Mouse (Mus musculus) forebrain, embryonic 14.5 days (tissue): ENCODE data around the gene Arhgap40. TPM values are rescaled to one million over a fixed set of nuclear protein-coding genes. Genes with fewer than 3 reads are reported as not detected.

Experiments used
- ATAC-seq: fragments of 200-750 bp; cut with Nextera tagmentation; 2 replicates; pipeline ENCODE4 v1.8.0; 2017; ENCODE audit warnings: mild to moderate bottlenecking, moderate library complexity
- DNase-seq: peaks from one replicate; pipeline ENCODE4 v3.0.0-alpha.2; 2015; ENCODE audit warnings: low spot score
- H3K27ac ChIP-seq: fragments of 300-500 bp; sonication (generic); 2 replicates; pipeline ENCODE4 v1.5.1; 2014; ENCODE audit warnings: low read depth, mild to moderate bottlenecking, control low read depth, low read length, moderate library complexity
- H3K27me3 ChIP-seq: fragments of 300-500 bp; sonication (generic); replicated peaks from 2 replicates; pipeline ENCODE4 v1.6.1; 2014; ENCODE audit warnings: low read length, control low read depth, mixed read lengths; ENCODE audit not compliant: control insufficient read depth, insufficient read depth
- H3K36me3 ChIP-seq: fragments of 300-500 bp; sonication (generic); 2 replicates; pipeline ENCODE4 v1.6.1; 2014; ENCODE audit warnings: low read length, control low read depth; ENCODE audit not compliant: control insufficient read depth, insufficient read depth
- H3K4me1 ChIP-seq: fragments of 300-500 bp; sonication (generic); 2 replicates; pipeline ENCODE4 v1.6.1; 2014; ENCODE audit warnings: antibody characterized with exemption, low read length, control low read depth; ENCODE audit not compliant: control insufficient read depth, insufficient read depth
- H3K4me2 ChIP-seq: fragments of 300-500 bp; sonication (generic); 2 replicates; pipeline ENCODE4 v1.6.1; 2014; ENCODE audit warnings: mild to moderate bottlenecking, control low read depth, low read length
- H3K4me3 ChIP-seq: fragments of 300-500 bp; sonication (generic); 2 replicates; pipeline ENCODE4 v1.5.1; 2014; ENCODE audit warnings: low read depth, low read length, control low read depth
- H3K9ac ChIP-seq: fragments of 300-500 bp; sonication (generic); 2 replicates; pipeline ENCODE4 v1.6.1; 2014; ENCODE audit warnings: mild to moderate bottlenecking, low read length, control low read depth, moderate library complexity
- H3K9me3 ChIP-seq: fragments of 300-500 bp; sonication (generic); replicated peaks from 2 replicates; pipeline ENCODE4 v1.6.1; 2016; ENCODE audit warnings: low read length, control low read depth, mixed read lengths; ENCODE audit not compliant: control insufficient read depth
- WGBS: fragments of 180-500 bp; shearing (Covaris S2); extraction: QIAGEN DNeasy Blood & Tissue Kit; methylation state at CpG from one replicate; pipeline ENCODE4 v1.1.7; 2014; 5-methylcytosine and 5-hydroxymethylcytosine counted together
- polyA plus RNA-seq: library from polyadenylated mRNA; unstranded; fragments of >200 nt; fragmentation: Nextera tagmentation; extraction: Ambion mirVana; gene quantifications from 2 replicates; pipeline ENCODE4 v1.2.1, GENCODE M21; 2014

Gene Arhgap40
- polyA plus RNA-seq, 1 experiment from 2014 or later: 0.44 TPM

GRCm38 (mm10) chr2:158556225-158556624, 43.6 kb downstream of the Arhgap40 start:
- Histone ChIP-seq H3K27me3 (peaks cover 9% of the 10 kb centered on the region; the same call in 1 of the 2 replicates), H3K36me3 (no peaks in the 10 kb centered on the region), H3K9me3 (no peaks in the 10 kb centered on the region), H3K4me3 (peak overlapping the region; percentile 22), H3K4me2 (peak overlapping the region; percentile 55), H3K9ac (peak overlapping the region; percentile 52), H3K4me1 (peaks cover 36% of the 10 kb centered on the region), H3K27ac (peak overlapping the region; percentile 90)
- DNase-seq (peak; percentile 87), ATAC-seq (peak; percentile 60)
- WGBS: under 1% methylated on average over 20 of the region's 20 CpGs

GRCm38 (mm10) chr2:158556750-158557149, 44.2 kb downstream of the Arhgap40 start:
- no peaks in the 10 kb centered on the region for H3K36me3 ChIP-seq
- H3K4me3 ChIP-seq: no peak overlapping the region
- peaks cover 41% of the 10 kb centered on the region for H3K4me1 ChIP-seq
- peak overlapping the region; percentile 55; the same call in 1 of the 2 replicates for H3K4me2 ChIP-seq
- WGBS: 1% methylated on average over 5 of the region's 5 CpGs
- DNase-seq (peak; percentile 96), ATAC-seq (peak; percentile 88)
- H3K27ac ChIP-seq: peak overlapping the region; percentile 90
- no peaks in the 10 kb centered on the region for H3K9me3 ChIP-seq
- H3K27me3 ChIP-seq: peaks cover 9% of the 10 kb centered on the region; the same call in 1 of the 2 replicates
- no peak overlapping the region for H3K9ac ChIP-seq

GRCm38 (mm10) chr2:158559945-158560344, 47.3 kb downstream of the Arhgap40 start:
- 19% methylated on average over 6 of the region's 6 CpGs for WGBS
- H3K27ac ChIP-seq: peak overlapping the region; percentile 85
- ATAC-seq: no peak
- peak; percentile 72 for DNase-seq
- no peaks in the 10 kb centered on the region for H3K27me3 ChIP-seq
- no peak overlapping the region for H3K9ac ChIP-seq
- H3K36me3 ChIP-seq: no peaks in the 10 kb centered on the region
- H3K4me2 ChIP-seq: no peak overlapping the region
- H3K4me3 ChIP-seq: no peak overlapping the region
- no peaks in the 10 kb centered on the region for H3K9me3 ChIP-seq
- peaks cover 32% of the 10 kb centered on the region for H3K4me1 ChIP-seq

- 22% methylated on average over 9 of the region's 9 CpGs for WGBS
- no peaks in the 10 kb centered on the region for H3K27me3 ChIP-seq
- H3K36me3 ChIP-seq: no peaks in the 10 kb centered on the region
- no peaks in the 10 kb centered on the region for H3K9me3 ChIP-seq
- peak overlapping the region; percentile 40 for H3K9ac ChIP-seq
- DNase-seq: no peak
- no peak for ATAC-seq
- peak overlapping the region; percentile 85 for H3K27ac ChIP-seq
- H3K4me3 ChIP-seq: no peak overlapping the region
- H3K4me1 ChIP-seq: peaks cover 27% of the 10 kb centered on the region
- H3K4me2 ChIP-seq: peak overlapping the region; percentile 20; the same call in 1 of the 2 replicates
Observed at GRCm38 (mm10) chr2:158560801-158561200, 48.2 kb downstream of the Arhgap40 start.

DNA sequence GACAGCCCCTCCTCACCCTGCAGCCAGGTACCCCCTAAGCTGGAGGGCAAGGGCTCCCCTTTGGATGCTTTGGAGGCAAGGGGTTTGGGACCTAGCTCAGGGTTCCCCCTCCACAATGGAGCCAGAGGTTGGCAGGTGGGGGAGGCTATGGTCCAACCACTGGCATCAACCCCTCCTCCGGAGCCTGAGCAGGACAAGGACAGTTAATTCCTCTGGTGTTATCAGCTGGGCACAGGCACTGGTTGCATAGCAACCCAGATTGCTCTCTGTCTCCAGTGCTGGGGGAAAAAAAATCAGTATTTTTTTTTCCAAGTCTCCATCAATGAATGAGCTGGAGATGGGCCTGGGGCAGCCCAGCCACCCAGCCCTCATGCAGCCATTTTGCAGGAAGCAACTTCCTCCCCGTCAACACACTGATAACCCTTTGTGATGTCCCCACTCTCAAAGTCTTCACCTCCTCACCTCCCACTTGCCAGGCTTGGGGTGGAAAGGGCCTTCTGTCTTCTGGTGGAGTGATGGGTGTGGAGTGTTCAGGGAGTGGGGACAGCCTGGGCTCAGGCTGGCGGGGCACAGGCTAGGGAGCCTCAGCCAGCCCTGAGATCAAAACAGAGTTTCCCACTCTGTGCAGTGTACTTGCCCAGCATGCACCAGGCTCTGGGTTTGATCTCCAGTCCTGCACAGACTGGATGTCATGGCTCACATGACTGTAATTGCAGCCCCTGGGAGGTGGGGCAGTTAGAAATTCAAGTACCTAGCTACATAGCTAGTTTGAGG, 49.0 kb downstream of the Arhgap40 start:
- ATAC-seq: no peak
- Histone ChIP-seq H3K36me3 (no peaks in the 10 kb centered on the region), H3K4me3 (no peak overlapping the region)

DNA sequence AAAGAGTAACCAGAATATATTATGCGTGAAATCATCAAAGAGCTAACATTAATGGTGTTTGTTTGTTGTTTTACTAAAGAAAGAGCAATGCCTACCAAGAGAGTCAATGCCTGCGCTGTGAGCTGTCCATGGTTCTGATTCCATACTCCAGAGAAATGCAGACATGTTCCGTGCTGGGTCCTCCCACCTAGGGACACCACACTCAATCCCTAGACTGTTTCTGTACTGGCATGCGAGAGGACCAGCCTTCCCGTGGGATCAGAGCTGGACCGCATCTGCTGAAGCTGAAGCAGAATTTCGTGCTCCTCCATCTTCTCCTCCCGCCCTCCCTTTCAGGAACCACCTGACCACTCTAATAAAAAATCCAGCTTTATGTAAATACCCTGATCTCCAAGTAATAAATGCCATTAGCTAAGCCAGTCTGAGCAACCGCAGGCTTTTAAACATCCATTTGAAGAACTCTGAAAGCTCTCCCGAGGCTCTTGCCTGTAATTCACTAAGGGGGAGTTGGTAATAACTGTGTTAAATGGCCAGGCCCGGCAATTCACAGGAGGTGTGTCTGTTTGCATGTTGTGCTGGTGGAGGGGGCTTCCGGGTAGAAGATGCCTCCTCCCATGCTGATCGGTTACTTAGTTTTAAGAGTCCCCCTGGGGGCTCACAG, 58.0 kb downstream of the Arhgap40 start:
- Histone ChIP-seq H3K27me3 (no peaks in the 10 kb centered on the region), H3K27ac (0 out of 2 replicates have a peak overlapping the region, but pooled peaks have one; percentile 39), H3K4me2 (no peak overlapping the region), H3K4me1 (peaks cover 7% of the 10 kb centered on the region; the same call in 1 of the 2 replicates), H3K9me3 (no peaks in the 10 kb centered on the region), H3K9ac (no peak overlapping the region), H3K4me3 (no peak overlapping the region), H3K36me3 (no peaks in the 10 kb centered on the region)
- peak; percentile 57 for DNase-seq
- 0 out of 2 replicates have a peak, but pooled peaks have one; percentile 40 for ATAC-seq
- WGBS: 20% methylated on average over 13 of the region's 13 CpGs

More for the DNA sequence above, 49.0 kb downstream of the Arhgap40 start:
- peak overlapping the region; percentile 20; the same call in 1 of the 2 replicates for H3K4me2 ChIP-seq
- whole genome bisulfite sequencing: 60% methylated on average over 3 of the region's 3 CpGs
- H3K9ac ChIP-seq: peak overlapping the region; percentile 40
- peaks cover 24% of the 10 kb centered on the region for H3K4me1 ChIP-seq
- peak; percentile 63 for DNase-seq
- H3K27ac ChIP-seq: peak overlapping the region; percentile 85
- no peaks in the 10 kb centered on the region for H3K9me3 ChIP-seq
- no peaks in the 10 kb centered on the region for H3K27me3 ChIP-seq

- ATAC-seq (no peak), DNase-seq (no peak)
- 27% methylated on average over 4 of the region's 4 CpGs for WGBS
- Histone ChIP-seq H3K4me3 (no peak overlapping the region), H3K9me3 (no peaks in the 10 kb centered on the region), H3K4me1 (0 out of 2 replicates have a peak, but pooled peaks cover 3% of the 10 kb centered on the region), H3K27me3 (no peaks in the 10 kb centered on the region), H3K4me2 (no peak overlapping the region), H3K36me3 (no peaks in the 10 kb centered on the region), H3K27ac (no peak overlapping the region), H3K9ac (no peak overlapping the region)
Observed at GRCm38 (mm10) chr2:158579979-158580378, 67.4 kb downstream of the Arhgap40 start.

DNA sequence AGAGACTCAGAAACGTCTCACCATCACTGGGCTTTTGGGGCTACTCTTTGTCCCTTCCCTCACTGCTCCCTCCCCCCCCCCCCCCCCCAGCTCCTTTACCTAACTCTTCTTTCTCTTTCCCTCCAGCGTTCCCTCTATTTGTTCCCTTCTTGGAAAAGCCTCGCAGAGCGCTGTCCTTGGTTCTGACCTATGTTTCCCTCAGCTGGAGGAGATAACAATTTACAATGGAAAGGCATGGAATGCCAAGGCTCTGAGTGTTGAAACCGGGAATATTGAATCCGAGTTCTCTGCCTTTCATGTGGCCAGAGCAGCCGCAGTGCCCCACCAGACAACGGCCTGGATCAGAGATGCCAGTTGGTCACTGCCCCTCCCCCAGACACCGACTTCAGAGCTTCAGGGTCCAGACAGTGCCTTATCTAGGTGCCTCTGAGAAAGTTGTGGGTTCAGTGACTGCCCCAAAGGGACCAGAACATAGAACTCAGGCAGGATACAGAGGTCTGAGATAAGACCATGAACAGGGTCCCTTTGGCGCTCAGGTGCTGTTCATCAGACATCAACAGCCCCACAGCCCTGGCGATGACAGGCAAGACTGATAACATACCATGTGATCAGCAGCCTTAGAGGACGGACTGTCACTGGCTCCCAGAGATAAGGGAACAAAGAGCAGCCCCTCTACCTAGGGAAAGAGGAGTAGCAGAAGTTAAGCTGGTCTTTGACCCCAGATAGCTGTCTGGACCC, 72.2 kb downstream of the Arhgap40 start:
- H3K27ac ChIP-seq: no peak overlapping the region
- peaks cover 23% of the 10 kb centered on the region for H3K4me1 ChIP-seq
- H3K4me2 ChIP-seq: no peak overlapping the region
- no peaks in the 10 kb centered on the region for H3K36me3 ChIP-seq
- DNase-seq: no peak
- ATAC-seq: no peak
- no peaks in the 10 kb centered on the region for H3K9me3 ChIP-seq
- 10% methylated on average over 12 of the region's 12 CpGs for WGBS
- H3K4me3 ChIP-seq: no peak overlapping the region
- H3K9ac ChIP-seq: no peak overlapping the region
- H3K27me3 ChIP-seq: no peaks in the 10 kb centered on the region
